Mouse (Mus musculus): ENCODE measurements around the gene Tmem200a. TPM values are rescaled to one million over a fixed set of nuclear protein-coding genes. Genes with fewer than 3 reads are reported as not detected.
A peak's percentile ranks its signal among the peaks of the same experiment; 100 is the strongest.

Gene Tmem200a
- polyA plus RNA-seq, 1 experiment: 27.3 TPM

- peak; percentile 51 for DNase-seq (ENCODE audit: low read depth)
- TF ChIP-seq POLR2A (IDR thresholded peaks at IDR 0.05; ENCODE audit: borderline replicate concordance, extremely low read depth, insufficient read depth, insufficient read length, poor library complexity, severe bottlenecking): no peak
- TF ChIP-seq CTCF (IDR thresholded peaks at IDR 0.05; ENCODE audit: borderline replicate concordance, extremely low read depth, insufficient read depth, insufficient read length): no peak
Observed at GRCm38 (mm10) chr10:25962863-25963262, 116.0 kb downstream of the Tmem200a start.

DNA sequence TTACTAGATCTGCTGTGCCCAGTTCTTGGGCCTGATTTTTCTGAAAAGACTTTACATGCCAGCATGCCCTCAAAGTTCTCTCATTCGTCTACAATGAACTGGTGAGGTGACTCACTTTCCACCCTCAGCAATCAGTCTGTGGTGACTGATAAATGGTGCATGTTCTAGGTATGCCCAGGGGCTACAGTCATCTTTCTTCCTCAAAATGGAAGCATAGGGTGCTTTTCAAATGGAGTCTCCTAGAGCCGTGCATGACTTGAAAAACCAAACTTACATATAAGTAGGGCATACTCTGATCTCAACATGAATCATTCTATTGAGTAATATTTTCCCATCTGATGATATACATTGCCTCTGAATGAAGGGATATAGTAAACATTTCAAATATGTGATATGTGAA lies 117.8 kb downstream of the Tmem200a start:
- no peak for TF ChIP-seq CTCF (IDR thresholded peaks at IDR 0.05; ENCODE audit: borderline replicate concordance, extremely low read depth, insufficient read depth, insufficient read length)
- TF ChIP-seq POLR2A (IDR thresholded peaks at IDR 0.05; ENCODE audit: borderline replicate concordance, extremely low read depth, insufficient read depth, insufficient read length, poor library complexity, severe bottlenecking): no peak
- no peak for DNase-seq (ENCODE audit: low read depth)

GRCm38 (mm10) chr10:25958762-25959753 lies 119.8 kb downstream of the Tmem200a start:
- TF ChIP-seq CTCF (IDR thresholded peaks at IDR 0.05; ENCODE audit: borderline replicate concordance, extremely low read depth, insufficient read depth, insufficient read length) (no peak), POLR2A (IDR thresholded peaks at IDR 0.05; ENCODE audit: borderline replicate concordance, extremely low read depth, insufficient read depth, insufficient read length, poor library complexity, severe bottlenecking) (no peak)
- peak; percentile 15 for DNase-seq (ENCODE audit: low read depth)

GRCm38 (mm10) chr10:25954641-25955228 lies 124.1 kb downstream of the Tmem200a start:
- TF ChIP-seq CTCF (IDR thresholded peaks at IDR 0.05; ENCODE audit: borderline replicate concordance, extremely low read depth, insufficient read depth, insufficient read length): no peak
- no peak for TF ChIP-seq POLR2A (IDR thresholded peaks at IDR 0.05; ENCODE audit: borderline replicate concordance, extremely low read depth, insufficient read depth, insufficient read length, poor library complexity, severe bottlenecking)
- DNase-seq (ENCODE audit: low read depth): peak; percentile 18

DNA sequence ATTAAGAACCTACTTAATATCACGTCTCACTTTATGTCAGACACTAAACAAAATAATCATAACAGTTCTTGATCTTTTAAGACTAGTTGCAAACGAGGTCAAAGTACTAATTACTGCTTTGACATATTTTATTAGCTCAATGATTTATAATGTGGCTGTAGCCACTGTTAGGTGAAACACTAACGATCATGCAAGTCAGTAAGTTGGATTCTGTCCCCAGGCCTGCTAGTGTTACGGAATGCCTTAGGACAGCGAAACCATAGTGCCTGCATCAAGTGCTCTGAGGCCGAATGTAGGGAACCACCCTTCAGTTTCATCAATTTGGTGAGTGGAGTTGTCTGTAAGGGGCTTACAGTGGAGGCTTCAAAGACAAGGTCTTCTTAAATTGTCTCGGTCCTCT lies 126.0 kb downstream of the Tmem200a start:
- TF ChIP-seq POLR2A (IDR thresholded peaks at IDR 0.05; ENCODE audit: borderline replicate concordance, extremely low read depth, insufficient read depth, insufficient read length, poor library complexity, severe bottlenecking): no peak
- no peak for TF ChIP-seq CTCF (IDR thresholded peaks at IDR 0.05; ENCODE audit: borderline replicate concordance, extremely low read depth, insufficient read depth, insufficient read length)

DNA sequence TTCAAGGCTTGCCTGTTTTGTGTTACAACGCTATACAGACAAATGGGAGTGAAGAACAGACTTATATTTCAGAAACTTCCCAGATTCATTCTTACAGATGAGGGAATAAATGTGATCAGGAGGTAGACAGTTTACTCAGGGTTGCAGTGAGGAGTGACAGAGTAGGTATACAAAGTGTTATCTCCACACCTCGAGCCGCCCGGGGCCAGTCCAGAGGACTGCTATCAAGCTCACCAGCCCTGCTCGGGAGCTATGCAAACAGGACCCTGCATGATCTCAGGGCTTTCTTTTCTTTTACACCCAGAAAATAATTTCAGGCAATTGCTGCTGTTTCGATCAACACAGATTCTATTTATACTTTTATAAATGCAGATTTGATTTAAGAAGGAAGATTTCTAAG lies 126.7 kb downstream of the Tmem200a start:
- TF ChIP-seq POLR2A (IDR thresholded peaks at IDR 0.05; ENCODE audit: borderline replicate concordance, extremely low read depth, insufficient read depth, insufficient read length, poor library complexity, severe bottlenecking) (no peak), CTCF (IDR thresholded peaks at IDR 0.05; ENCODE audit: borderline replicate concordance, extremely low read depth, insufficient read depth, insufficient read length) (no peak)
- no peak for DNase-seq (ENCODE audit: low read depth)

More for the DNA sequence above, 126.0 kb downstream of the Tmem200a start:
- no peak for DNase-seq (ENCODE audit: low read depth)

- no peak for TF ChIP-seq POLR2A (IDR thresholded peaks at IDR 0.05; ENCODE audit: borderline replicate concordance, extremely low read depth, insufficient read depth, insufficient read length, poor library complexity, severe bottlenecking)
- no peak for TF ChIP-seq CTCF (IDR thresholded peaks at IDR 0.05; ENCODE audit: borderline replicate concordance, extremely low read depth, insufficient read depth, insufficient read length)
- DNase-seq (ENCODE audit: low read depth): no peak
Observed at GRCm38 (mm10) chr10:25945866-25946265, 133.0 kb downstream of the Tmem200a start.

- TF ChIP-seq CTCF (IDR thresholded peaks at IDR 0.05; ENCODE audit: borderline replicate concordance, extremely low read depth, insufficient read depth, insufficient read length): no peak
- TF ChIP-seq POLR2A (IDR thresholded peaks at IDR 0.05; ENCODE audit: borderline replicate concordance, extremely low read depth, insufficient read depth, insufficient read length, poor library complexity, severe bottlenecking): no peak
- DNase-seq (ENCODE audit: low read depth): peak; percentile 32
Observed at GRCm38 (mm10) chr10:25944641-25945040, 134.2 kb downstream of the Tmem200a start.

- TF ChIP-seq POLR2A (IDR thresholded peaks at IDR 0.05; ENCODE audit: borderline replicate concordance, extremely low read depth, insufficient read depth, insufficient read length, poor library complexity, severe bottlenecking) (no peak), CTCF (IDR thresholded peaks at IDR 0.05; ENCODE audit: borderline replicate concordance, extremely low read depth, insufficient read depth, insufficient read length) (no peak)
- DNase-seq (ENCODE audit: low read depth): no peak
Observed at GRCm38 (mm10) chr10:25931796-25932195, 147.1 kb downstream of the Tmem200a start.

DNA sequence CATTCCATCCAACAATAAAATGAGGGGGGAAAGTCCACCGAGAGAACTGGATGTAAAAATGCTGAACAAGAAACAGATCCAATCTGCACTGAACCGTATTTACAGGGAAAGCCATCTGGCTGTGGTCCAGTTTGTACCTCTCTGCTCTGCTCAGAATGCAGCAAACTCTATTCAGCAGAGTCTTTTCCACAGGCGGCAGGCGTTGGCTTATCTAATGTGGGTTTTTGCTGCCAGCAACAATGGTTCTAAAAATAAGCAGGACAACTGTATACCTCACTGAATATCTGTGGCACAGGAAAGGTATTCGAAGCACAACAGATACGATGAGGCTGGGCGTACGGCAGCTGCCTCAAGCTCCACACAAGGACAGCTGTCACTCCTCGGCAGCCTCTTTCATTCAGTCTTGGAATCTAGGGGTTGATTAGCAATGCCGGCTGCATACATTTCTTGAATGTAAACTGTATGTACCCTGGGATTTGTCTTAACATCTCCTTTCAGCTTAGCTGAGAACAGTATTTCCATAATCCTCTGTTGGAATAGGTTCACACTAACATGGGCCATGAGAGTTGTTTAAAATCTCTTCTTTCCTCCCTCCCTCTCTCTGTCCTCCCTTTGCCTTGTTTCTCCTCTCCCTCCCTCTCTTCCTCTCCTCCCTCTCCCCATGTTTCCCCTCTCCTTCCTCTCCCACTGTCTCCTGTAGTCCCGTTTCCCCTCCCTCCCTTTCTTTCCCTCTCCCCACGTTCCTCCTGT lies 149.3 kb downstream of the Tmem200a start:
- TF ChIP-seq CTCF (IDR thresholded peaks at IDR 0.05; ENCODE audit: borderline replicate concordance, extremely low read depth, insufficient read depth, insufficient read length) (no peak), POLR2A (IDR thresholded peaks at IDR 0.05; ENCODE audit: borderline replicate concordance, extremely low read depth, insufficient read depth, insufficient read length, poor library complexity, severe bottlenecking) (no peak)
- DNase-seq (ENCODE audit: low read depth): peak; percentile 89

GRCm38 (mm10) chr10:25928861-25929368 lies 149.9 kb downstream of the Tmem200a start:
- DNase-seq (ENCODE audit: low read depth): no peak
- no peak for TF ChIP-seq CTCF (IDR thresholded peaks at IDR 0.05; ENCODE audit: borderline replicate concordance, extremely low read depth, insufficient read depth, insufficient read length)
- TF ChIP-seq POLR2A (IDR thresholded peaks at IDR 0.05; ENCODE audit: borderline replicate concordance, extremely low read depth, insufficient read depth, insufficient read length, poor library complexity, severe bottlenecking): no peak

Measured in brain, embryonic 14.5 days (tissue).